In the genomic region with DNA sequence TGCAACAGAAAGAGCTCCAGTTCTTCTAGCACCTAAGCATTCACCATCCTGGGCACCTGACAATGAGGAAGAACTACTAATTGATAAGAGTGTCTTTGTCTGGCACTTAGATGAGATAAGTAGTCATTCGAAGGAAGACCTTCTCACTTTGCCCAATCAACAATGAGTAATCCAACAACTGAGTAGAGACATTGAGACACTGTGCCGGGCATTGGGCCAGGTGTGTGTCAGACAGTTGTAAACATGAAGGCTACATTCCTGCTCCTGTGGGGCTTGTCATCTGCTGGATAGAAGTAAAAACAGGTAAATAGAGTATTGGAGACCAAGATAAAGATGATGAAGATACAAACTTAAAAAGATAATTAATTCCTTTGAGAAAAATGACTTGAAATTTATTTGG, we compare ENCODE assay signal across 1 mouse cellular context.
TF ChIP-seq lines count a peak whose summit lies in the region.

No protein-coding gene starts in this region.

TF ChIP-seq in MEL, 35 proteins besides CTCF, POLR2A, EP300 and RAD21:
- TF ChIP-seq SIN3A (IDR thresholded peaks at IDR 0.05; ENCODE audit: low read length): no peak
